Mouse (Mus musculus) mammary gland, adult 2 months (tissue): ENCODE data around the gene Rpp25. TPM values are rescaled to one million over a fixed set of nuclear protein-coding genes. Genes with fewer than 3 reads are reported as not detected.

ENCODE experiments used
- polyA plus RNA-seq: library from polyadenylated mRNA; depleted of rRNA; stranded (reverse); fragments of >200 nt; gene quantifications from 2 replicates; pipeline ENCODE4 v1.2.3, GENCODE M21; 2012; ENCODE audit warnings: low replicate concordance; rRNA removed

Gene Rpp25
- polyA plus RNA-seq, result 0.88 and 1.3 TPM in 2 replicates

GRCm38 (mm10) chr9:57503622-57504380 is at the start of gene Rpp25:
Rpp25 (plus strand) TSS chr9:57504026.

GRCm38 (mm10) chr9:57467896-57468549 is 35.8 kb upstream of the Rpp25 start, which contains the start of gene Scamp5:
Scamp5 (minus strand) TSS chr9:57468060.

GRCm38 (mm10) chr9:57521056-57521911 is 17.5 kb downstream of the Rpp25 start, which contains the start of gene Cox5a:
Cox5a (plus strand) TSS chr9:57521274.

GRCm38 (mm10) chr9:57537044-57537727 is 33.4 kb downstream of the Rpp25 start, which contains the start of gene Fam219b:
Fam219b (plus strand) TSS chr9:57537528.

GRCm38 (mm10) chr9:57552139-57552887 is 48.5 kb downstream of the Rpp25 start, which contains the start of gene Mpi:
Mpi (minus strand) TSS chr9:57552763.

Other genes starting within 250 kb of the Rpp25 start
- gene 1700017B05Rik, start 241.4 kb upstream of the Rpp25 start, polyA plus RNA-seq, result 12.7 and 22.7 TPM in 2 replicates
- gene Ppcdc, start 63.9 kb upstream of the Rpp25 start, polyA plus RNA-seq, result 45.4 and 59.9 TPM in 2 replicates
- gene Scamp5, start 36.0 kb upstream of the Rpp25 start, polyA plus RNA-seq, result 24.2 and 33.0 TPM in 2 replicates
- 532 and 565 TPM in 2 replicates for gene Cox5a, start 17.2 kb downstream of the Rpp25 start, polyA plus RNA-seq
- gene Fam219b, start 33.5 kb downstream of the Rpp25 start, polyA plus RNA-seq, result 6.0 and 28.5 TPM in 2 replicates
- gene Mpi, start 48.7 kb downstream of the Rpp25 start, polyA plus RNA-seq, result 27.1 and 70.1 TPM in 2 replicates
- gene Scamp2, start 56.9 kb downstream of the Rpp25 start, polyA plus RNA-seq, result 119 and 132 TPM in 2 replicates
- gene Ulk3, start 85.4 kb downstream of the Rpp25 start, polyA plus RNA-seq, result 38.7 and 43.9 TPM in 2 replicates
- gene Cplx3, start 102.3 kb downstream of the Rpp25 start, polyA plus RNA-seq, result not detected in 2 replicates
- 0.26 and 0.37 TPM in 2 replicates for gene Lman1l, start 116.7 kb downstream of the Rpp25 start, polyA plus RNA-seq
- gene Csk, start 149.6 kb downstream of the Rpp25 start, polyA plus RNA-seq, result 70.4 and 149 TPM in 2 replicates
- 3.1 TPM in 1 of 2 replicates, not detected in the other for gene Cyp1a2, start 179.7 kb downstream of the Rpp25 start, polyA plus RNA-seq
- 0.69 and 1.1 TPM in 2 replicates for gene Cyp1a1, start 183.9 kb downstream of the Rpp25 start, polyA plus RNA-seq
- 11.0 and 14.9 TPM in 2 replicates for gene Edc3, start 204.5 kb downstream of the Rpp25 start, polyA plus RNA-seq